Mouse (Mus musculus): ENCODE measurements around the gene 9530077C05Rik. TPM values are rescaled to one million over a fixed set of nuclear protein-coding genes. Genes with fewer than 3 reads are reported as not detected.
"Not testable (repeated sequence)": the region's sequence is repeated elsewhere in the genome, so short reads cannot be mapped to it uniquely, and the experiment has no call there.

9530077C05Rik gene
- polyA plus RNA-seq, 1 experiment from 2014 or later, result 1.2 TPM

DNA sequence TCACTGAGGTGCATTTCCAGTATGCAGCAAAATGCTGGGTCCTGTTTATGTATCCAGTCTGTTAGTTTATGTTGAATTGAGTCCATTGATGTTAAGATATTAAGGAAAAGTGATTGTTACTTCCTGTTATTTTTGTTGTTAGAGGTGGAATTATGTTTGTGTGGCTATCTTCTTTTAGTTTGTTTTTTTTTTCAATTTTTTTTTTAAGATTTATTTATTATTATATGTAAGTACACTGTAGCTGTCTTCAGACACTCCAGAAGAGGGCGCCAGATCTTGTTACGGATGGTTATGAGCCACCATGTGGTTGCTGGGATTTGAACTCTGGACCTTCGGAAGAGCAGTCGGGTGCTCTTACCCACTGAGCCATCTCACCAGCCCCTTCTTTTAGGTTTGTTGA lies 3.7 kb upstream of the 9530077C05Rik start:
- not testable (repeated sequence) for H3K4me3 ChIP-seq (ENCODE audit: low read depth, low read length); H3K4me2 ChIP-seq (ENCODE audit: low read depth, low read length); H3K9ac ChIP-seq (ENCODE audit: low read depth, low read length); ATAC-seq (ENCODE audit: low read depth); H3K4me1 ChIP-seq (ENCODE audit: control insufficient read depth, low read depth, low read length); H3K27ac ChIP-seq (ENCODE audit: low read length); H3K36me3 ChIP-seq (ENCODE audit: control insufficient read depth, insufficient read depth); H3K27me3 ChIP-seq (ENCODE audit: control insufficient read depth, insufficient read depth, low read depth, low read length); H3K9me3 ChIP-seq (replicated peaks; ENCODE audit: control insufficient read depth, low read length)
- WGBS (ENCODE audit: insufficient replicate concordance), result 68% methylated on average over 4 of the region's 4 CpGs

- not testable (repeated sequence) for H3K36me3 ChIP-seq (ENCODE audit: control insufficient read depth, insufficient read depth); H3K9me3 ChIP-seq (replicated peaks; ENCODE audit: control insufficient read depth, low read length); ATAC-seq (ENCODE audit: low read depth); H3K4me1 ChIP-seq (ENCODE audit: control insufficient read depth, low read depth, low read length); H3K9ac ChIP-seq (ENCODE audit: low read depth, low read length); H3K4me2 ChIP-seq (ENCODE audit: low read depth, low read length); H3K27me3 ChIP-seq (ENCODE audit: control insufficient read depth, insufficient read depth, low read depth, low read length); H3K27ac ChIP-seq (ENCODE audit: low read length); H3K4me3 ChIP-seq (ENCODE audit: low read depth, low read length)
- 15% methylated on average over 4 of the region's 4 CpGs for WGBS (ENCODE audit: insufficient replicate concordance)
Measured at GRCm38 (mm10) chr9:22408344-22408743, 3.0 kb upstream of the 9530077C05Rik start.

- Histone ChIP-seq H3K9me3 (replicated peaks; ENCODE audit: control insufficient read depth, low read length) (no peaks in the 10 kb centered on the region), H3K36me3 (ENCODE audit: control insufficient read depth, insufficient read depth) (no peaks in the 10 kb centered on the region), H3K27ac (ENCODE audit: low read length) (no peak overlapping the region), H3K27me3 (ENCODE audit: control insufficient read depth, insufficient read depth, low read depth, low read length) (no peaks in the 10 kb centered on the region), H3K9ac (ENCODE audit: low read depth, low read length) (no peak overlapping the region), H3K4me2 (ENCODE audit: low read depth, low read length) (no peak overlapping the region), H3K4me1 (ENCODE audit: control insufficient read depth, low read depth, low read length) (peaks cover 7% of the 10 kb centered on the region), H3K4me3 (ENCODE audit: low read depth, low read length) (no peak overlapping the region)
- ATAC-seq (ENCODE audit: low read depth), result no peak
- 68% methylated on average over 7 of the region's 7 CpGs for WGBS (ENCODE audit: insufficient replicate concordance)
Measured at GRCm38 (mm10) chr9:22409501-22409900, 1.8 kb upstream of the 9530077C05Rik start.

- Histone ChIP-seq H3K4me1 (ENCODE audit: control insufficient read depth, low read depth, low read length) (peaks cover 4% of the 10 kb centered on the region), H3K27ac (ENCODE audit: low read length) (no peak overlapping the region), H3K36me3 (ENCODE audit: control insufficient read depth, insufficient read depth) (no peaks in the 10 kb centered on the region), H3K4me2 (ENCODE audit: low read depth, low read length) (no peak overlapping the region), H3K9me3 (replicated peaks; ENCODE audit: control insufficient read depth, low read length) (no peaks in the 10 kb centered on the region), H3K27me3 (ENCODE audit: control insufficient read depth, insufficient read depth, low read depth, low read length) (no peaks in the 10 kb centered on the region), H3K4me3 (ENCODE audit: low read depth, low read length) (no peak overlapping the region), H3K9ac (ENCODE audit: low read depth, low read length) (no peak overlapping the region)
- 46% methylated on average over 3 of the region's 3 CpGs for WGBS (ENCODE audit: insufficient replicate concordance)
- ATAC-seq (ENCODE audit: low read depth), result no peak
Measured at GRCm38 (mm10) chr9:22416187-22416586, 4.9 kb downstream of the 9530077C05Rik start.

- no peaks in the 10 kb centered on the region for H3K36me3 ChIP-seq (ENCODE audit: control insufficient read depth, insufficient read depth)
- H3K4me2 ChIP-seq (ENCODE audit: low read depth, low read length), result no peak overlapping the region
- no peak overlapping the region for H3K9ac ChIP-seq (ENCODE audit: low read depth, low read length)
- H3K4me3 ChIP-seq (ENCODE audit: low read depth, low read length), result no peak overlapping the region
- ATAC-seq (ENCODE audit: low read depth), result peak; percentile 43; the same call in 1 of the 2 replicates
- no peaks in the 10 kb centered on the region for H3K9me3 ChIP-seq (replicated peaks; ENCODE audit: control insufficient read depth, low read length)
- H3K27me3 ChIP-seq (ENCODE audit: control insufficient read depth, insufficient read depth, low read depth, low read length), result no peaks in the 10 kb centered on the region
- no peaks in the 10 kb centered on the region; the same call in 1 of the 2 replicates for H3K4me1 ChIP-seq (ENCODE audit: control insufficient read depth, low read depth, low read length)
- no peak overlapping the region for H3K27ac ChIP-seq (ENCODE audit: low read length)
- 44% methylated on average over 6 of the region's 6 CpGs for WGBS (ENCODE audit: insufficient replicate concordance)
Measured at GRCm38 (mm10) chr9:22417547-22417946, 6.2 kb downstream of the 9530077C05Rik start.

DNA sequence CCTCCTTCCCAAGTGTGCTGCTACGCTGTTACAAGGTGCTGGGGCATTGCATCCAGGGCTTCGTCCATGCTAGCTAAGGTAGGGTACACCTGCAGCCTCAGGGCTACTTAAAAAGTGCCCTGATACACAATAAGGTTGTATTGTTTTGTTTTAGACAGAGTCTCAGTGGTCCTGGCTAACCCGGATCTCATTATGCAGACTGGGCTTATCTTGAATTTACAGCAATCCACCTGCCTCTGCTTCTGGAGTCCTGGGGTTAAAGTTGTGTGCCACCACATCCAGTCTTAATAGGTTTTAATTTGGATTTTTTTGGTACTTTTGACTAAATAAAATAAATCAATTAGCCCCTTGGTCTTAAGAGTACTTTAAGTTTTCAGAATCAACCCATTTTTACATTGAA lies 8.6 kb downstream of the 9530077C05Rik start:
- H3K9ac ChIP-seq (ENCODE audit: low read depth, low read length), result no peak overlapping the region
- H3K27me3 ChIP-seq (ENCODE audit: control insufficient read depth, insufficient read depth, low read depth, low read length), result no peaks in the 10 kb centered on the region
- no peak for ATAC-seq (ENCODE audit: low read depth)
- H3K4me2 ChIP-seq (ENCODE audit: low read depth, low read length), result no peak overlapping the region
- no peak overlapping the region for H3K27ac ChIP-seq (ENCODE audit: low read length)
- H3K4me1 ChIP-seq (ENCODE audit: control insufficient read depth, low read depth, low read length), result peaks cover 4% of the 10 kb centered on the region; the same call in 1 of the 2 replicates
- no peaks in the 10 kb centered on the region for H3K9me3 ChIP-seq (replicated peaks; ENCODE audit: control insufficient read depth, low read length)
- H3K36me3 ChIP-seq (ENCODE audit: control insufficient read depth, insufficient read depth), result no peaks in the 10 kb centered on the region
- WGBS (ENCODE audit: insufficient replicate concordance), result 51% methylated on average over 3 of the region's 3 CpGs
- no peak overlapping the region for H3K4me3 ChIP-seq (ENCODE audit: low read depth, low read length)

- WGBS (ENCODE audit: insufficient replicate concordance), result 57% methylated on average over 7 of the region's 7 CpGs
- no peaks in the 10 kb centered on the region for H3K36me3 ChIP-seq (ENCODE audit: control insufficient read depth, insufficient read depth)
- H3K4me1 ChIP-seq (ENCODE audit: control insufficient read depth, low read depth, low read length), result peaks cover 4% of the 10 kb centered on the region; the same call in 1 of the 2 replicates
- no peak for ATAC-seq (ENCODE audit: low read depth)
- H3K9me3 ChIP-seq (replicated peaks; ENCODE audit: control insufficient read depth, low read length), result no peaks in the 10 kb centered on the region
- no peak overlapping the region for H3K4me2 ChIP-seq (ENCODE audit: low read depth, low read length)
- no peak overlapping the region for H3K27ac ChIP-seq (ENCODE audit: low read length)
- no peak overlapping the region for H3K9ac ChIP-seq (ENCODE audit: low read depth, low read length)
- no peaks in the 10 kb centered on the region for H3K27me3 ChIP-seq (ENCODE audit: control insufficient read depth, insufficient read depth, low read depth, low read length)
- no peak overlapping the region for H3K4me3 ChIP-seq (ENCODE audit: low read depth, low read length)
Measured at GRCm38 (mm10) chr9:22420491-22420890, 9.2 kb downstream of the 9530077C05Rik start.

- no peak overlapping the region for H3K4me2 ChIP-seq (ENCODE audit: low read depth, low read length)
- no peaks in the 10 kb centered on the region for H3K27me3 ChIP-seq (ENCODE audit: control insufficient read depth, insufficient read depth, low read depth, low read length)
- no peak overlapping the region for H3K9ac ChIP-seq (ENCODE audit: low read depth, low read length)
- ATAC-seq (ENCODE audit: low read depth), result no peak
- H3K36me3 ChIP-seq (ENCODE audit: control insufficient read depth, insufficient read depth), result no peaks in the 10 kb centered on the region
- H3K27ac ChIP-seq (ENCODE audit: low read length), result no peak overlapping the region
- no peaks in the 10 kb centered on the region for H3K9me3 ChIP-seq (replicated peaks; ENCODE audit: control insufficient read depth, low read length)
- 38% methylated on average over 1 of the region's 1 CpGs for WGBS (ENCODE audit: insufficient replicate concordance)
- no peak overlapping the region for H3K4me3 ChIP-seq (ENCODE audit: low read depth, low read length)
- H3K4me1 ChIP-seq (ENCODE audit: control insufficient read depth, low read depth, low read length), result peaks cover 4% of the 10 kb centered on the region; the same call in 1 of the 2 replicates
Measured at GRCm38 (mm10) chr9:22422559-22422958, 11.2 kb downstream of the 9530077C05Rik start.

DNA sequence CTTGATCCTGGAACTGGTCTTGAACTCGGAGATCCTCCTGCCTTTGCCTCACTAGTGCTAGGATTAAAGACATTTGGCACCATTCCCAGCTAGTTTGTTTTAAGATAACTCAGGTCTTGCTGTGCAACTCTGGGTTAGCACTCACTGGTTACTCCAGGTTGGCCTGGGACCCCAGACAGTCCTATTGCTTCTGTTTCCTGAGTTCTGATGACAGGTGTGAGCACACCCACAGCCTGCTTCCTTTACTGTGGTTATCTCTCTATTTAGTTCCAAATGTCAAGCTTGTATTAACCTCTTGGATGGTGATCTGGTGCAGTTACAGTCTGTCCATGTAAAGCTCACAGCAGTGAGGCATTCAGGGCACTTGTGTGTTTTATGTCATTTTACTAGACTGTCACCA lies 12.2 kb downstream of the 9530077C05Rik start:
- Histone ChIP-seq H3K4me1 (ENCODE audit: control insufficient read depth, low read depth, low read length) (peaks cover 6% of the 10 kb centered on the region; the same call in 1 of the 2 replicates), H3K27me3 (ENCODE audit: control insufficient read depth, insufficient read depth, low read depth, low read length) (no peaks in the 10 kb centered on the region)
- 48% methylated on average over 1 of the region's 1 CpGs for WGBS (ENCODE audit: insufficient replicate concordance)

More for the DNA sequence above, 12.2 kb downstream of the 9530077C05Rik start:
- ATAC-seq (ENCODE audit: low read depth), result no peak
- Histone ChIP-seq H3K4me2 (ENCODE audit: low read depth, low read length) (no peak overlapping the region), H3K27ac (ENCODE audit: low read length) (no peak overlapping the region), H3K36me3 (ENCODE audit: control insufficient read depth, insufficient read depth) (no peaks in the 10 kb centered on the region), H3K4me3 (ENCODE audit: low read depth, low read length) (no peak overlapping the region), H3K9ac (ENCODE audit: low read depth, low read length) (no peak overlapping the region), H3K9me3 (replicated peaks; ENCODE audit: control insufficient read depth, low read length) (no peaks in the 10 kb centered on the region)

Measured in liver, embryonic 16.5 days (tissue).